10 mouse cellular contexts compared by ENCODE assay signal in the genomic region with DNA sequence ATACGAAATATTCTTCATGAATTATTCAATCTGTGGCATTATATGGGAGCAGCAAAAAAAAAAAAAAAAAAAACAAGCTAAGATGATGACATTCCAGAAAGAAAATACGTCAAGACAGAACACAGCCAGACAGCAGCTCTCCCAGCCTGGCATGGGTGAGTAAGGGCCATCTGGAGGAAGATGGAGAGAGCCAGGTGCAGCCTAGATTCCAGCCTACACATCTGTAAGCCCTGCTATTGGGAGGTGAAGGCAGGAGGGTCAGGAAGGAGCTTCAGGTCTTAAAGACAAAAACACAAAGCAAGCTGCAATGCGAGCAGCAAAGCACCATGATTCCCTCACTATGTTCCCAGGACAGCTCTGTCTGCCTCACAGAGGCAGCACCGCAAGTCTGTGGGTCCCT. TPM values are rescaled to one million over a fixed set of nuclear protein-coding genes. Genes with fewer than 3 reads are reported as not detected.
DNase-seq lines count a peak whose midpoint lies in the region; ATAC-seq lines count a peak whose summit lies in the region.
"Had no signal": no experiment of that assay in that cellular context is flagged by ENCODE, and none has a peak within 500 bp of the region (broad histone marks: within the 10 kb centered on the region; RNA-seq: fewer than 3 reads in every experiment).

No protein-coding gene starts in this region.

- no peak overlapping the region for H3K4me3 ChIP-seq in kidney, embryonic 15.5 days (replicated peaks)
- no peak overlapping the region for H3K4me3 ChIP-seq in heart, embryonic 14.5 days (ENCODE audit: control insufficient read depth in 1 of 2, insufficient read depth in 1 of 2, low read depth in 1 of 2, low read length in 2 of 2)
- H3K4me3 ChIP-seq in neural tube, embryonic 11.5 days (ENCODE audit: low read depth, low read length): no peak overlapping the region

- H3K27me3 ChIP-seq in kidney, embryonic 15.5 days: no peaks in the 10 kb centered on the region
- no peaks in the 10 kb centered on the region for H3K27me3 ChIP-seq in heart, embryonic 14.5 days (ENCODE audit: control insufficient read depth, insufficient read depth, low read length)
- H3K27me3 ChIP-seq in neural tube, embryonic 11.5 days (ENCODE audit: control insufficient read depth, insufficient read depth, low read length): no peaks in the 10 kb centered on the region
- H3K27me3 ChIP-seq: Patski had no signal

- H3K9ac ChIP-seq in kidney, embryonic 15.5 days: no peak overlapping the region
- no peak overlapping the region for H3K9ac ChIP-seq in heart, embryonic 14.5 days (ENCODE audit: low read length)
- no peak overlapping the region for H3K9ac ChIP-seq in neural tube, embryonic 11.5 days (ENCODE audit: low read length)

- DNase-seq in kidney, postnatal 36 days: no peak
- peak; percentile 26 for DNase-seq in neural tube, embryonic 11.5 days (ENCODE audit: low spot score)
- no peak for DNase-seq in right cerebral cortex, postnatal 4 days
- no peak for DNase-seq in Muller cell, postnatal 12 days (ENCODE audit: inconsistent ontology term)
- DNase-seq in layer of hippocampus, adult 9-11 months: no peak
- DNase-seq: cerebellum, postnatal 14 days had no signal

- peak overlapping the region; percentile 74 for H3K27ac ChIP-seq in kidney, embryonic 15.5 days
- H3K27ac ChIP-seq in heart, embryonic 14.5 days (replicated peaks in 1 of 2; ENCODE audit: control insufficient read depth in 1 of 2, insufficient read depth in 1 of 2, low read depth in 2 of 2, low read length in 2 of 2): peak overlapping the region; percentile 71 to 76
- H3K27ac ChIP-seq in neural tube, embryonic 11.5 days (ENCODE audit: low read depth, low read length): no peak overlapping the region

- WGBS in kidney, embryonic 15.5 days: 64% methylated on average over 4 of the region's 4 CpGs
- 64% methylated on average over 4 of the region's 4 CpGs for WGBS in heart, embryonic 14.5 days
- 63% methylated on average over 4 of the region's 4 CpGs for WGBS in neural tube, embryonic 11.5 days

- H3K36me3 ChIP-seq in kidney, embryonic 15.5 days: no peaks in the 10 kb centered on the region
- H3K36me3 ChIP-seq in heart, embryonic 14.5 days (ENCODE audit: control insufficient read depth, insufficient read depth, low read length): no peaks in the 10 kb centered on the region
- no peaks in the 10 kb centered on the region for H3K36me3 ChIP-seq in neural tube, embryonic 11.5 days (ENCODE audit: control insufficient read depth, insufficient read depth, low read length)

- no peak overlapping the region for H3K4me2 ChIP-seq in kidney, embryonic 15.5 days
- H3K4me2 ChIP-seq in heart, embryonic 14.5 days (ENCODE audit: low read length): no peak overlapping the region
- no peak overlapping the region for H3K4me2 ChIP-seq in neural tube, embryonic 11.5 days (ENCODE audit: low read depth)

- no peaks in the 10 kb centered on the region for H3K9me3 ChIP-seq in kidney, embryonic 15.5 days (replicated peaks)
- H3K9me3 ChIP-seq in heart, embryonic 14.5 days (ENCODE audit: control insufficient read depth, low read length): no peaks in the 10 kb centered on the region
- H3K9me3 ChIP-seq in neural tube, embryonic 11.5 days (ENCODE audit: control insufficient read depth, low read length): no peaks in the 10 kb centered on the region

- ATAC-seq in kidney, embryonic 15.5 days (replicated peaks; ENCODE audit: low FRiP score): peak; percentile 49; the same call in 1 of the 2 replicates
- peak; percentile 33; the same call in 1 of the 2 replicates for ATAC-seq in common myeloid progenitor, adult 5-6 weeks (replicated peaks; ENCODE audit: low read depth, poor library complexity, severe bottlenecking)
- no peak for ATAC-seq in heart, embryonic 14.5 days (ENCODE audit: insufficient number of reproducible peaks, insufficient read depth, low FRiP score, low read depth)
- no peak for ATAC-seq in neural tube, embryonic 11.5 days (ENCODE audit: insufficient read depth, low FRiP score, low TSS enrichment)
- ATAC-seq: Patski had no signal

- H3K4me1 ChIP-seq in kidney, embryonic 15.5 days: 0 out of 2 replicates have a peak, but pooled peaks cover 5% of the 10 kb centered on the region
- no peaks in the 10 kb centered on the region; a peak in 2 of 4 replicates for H3K4me1 ChIP-seq in heart, embryonic 14.5 days (ENCODE audit: control insufficient read depth in 2 of 2, insufficient read depth in 2 of 2, low read length in 2 of 2)
- no peaks in the 10 kb centered on the region for H3K4me1 ChIP-seq in neural tube, embryonic 11.5 days (ENCODE audit: control insufficient read depth, insufficient read depth, low read length)

RNA-seq across cellular contexts. Expression of gene Abca1, which starts 26.9 kb away (rescaled TPM):
- polyA plus RNA-seq in kidney, embryonic 15.5 days (2015; fragmentation: Nextera tagmentation; extraction: Ambion mirVana): 3.8 and 4.4 TPM in 2 replicates
- 7.6 and 11.4 TPM in 2 replicates for total RNA-seq in common myeloid progenitor, adult 5-6 weeks (2017)
- polyA plus RNA-seq in heart, embryonic 14.5 days (2014; fragmentation: Nextera tagmentation; extraction: Ambion mirVana): 7.8 and 8.1 TPM in 2 replicates
- 9.2 and 11.0 TPM in 2 replicates for polyA plus RNA-seq in neural tube, embryonic 11.5 days (2014; fragmentation: Nextera tagmentation; extraction: Ambion mirVana)

Comparison
In these comparisons a context has a peak if more than half of its experiments do, and no peak if none do; other contexts are left out.
1. ATAC-seq: peak in kidney, embryonic 15.5 days (single experiment) and common myeloid progenitor, adult 5-6 weeks (single experiment); none in heart, embryonic 14.5 days (single experiment) and neural tube, embryonic 11.5 days (single experiment).